Mouse (Mus musculus): ENCODE measurements around the gene Aox3. TPM values are rescaled to one million over a fixed set of nuclear protein-coding genes. Genes with fewer than 3 reads are reported as not detected.

Aox3 gene
- polyA plus RNA-seq, 1 experiment from 2014 or later, result 0.23 TPM

- 87% methylated on average over 10 of the region's 10 CpGs for WGBS
- no peaks in the 10 kb centered on the region for H3K27me3 ChIP-seq (ENCODE audit: control insufficient read depth, insufficient read depth, low read depth, low read length)
- H3K4me3 ChIP-seq (ENCODE audit: low read depth, low read length), result no peak overlapping the region
- no peaks in the 10 kb centered on the region for H3K9me3 ChIP-seq (replicated peaks; ENCODE audit: control insufficient read depth, low read length, poor library complexity, severe bottlenecking)
- H3K4me1 ChIP-seq (ENCODE audit: control insufficient read depth, insufficient read depth, low read length), result no peaks in the 10 kb centered on the region
- H3K4me2 ChIP-seq (ENCODE audit: low read length), result no peak overlapping the region
- H3K9ac ChIP-seq (ENCODE audit: low read depth, low read length), result no peak overlapping the region
- ATAC-seq, result no peak
- H3K27ac ChIP-seq (ENCODE audit: low read length), result no peak overlapping the region
- H3K36me3 ChIP-seq (ENCODE audit: control insufficient read depth, insufficient read depth, low read length), result no peaks in the 10 kb centered on the region
These were observed 33.1 kb downstream of the Aox3 start for GRCm38 (mm10) chr1:58146026-58146425.

GRCm38 (mm10) chr1:58147776-58148175 is 34.8 kb downstream of the Aox3 start:
- no peak for ATAC-seq
- no peak overlapping the region for H3K4me2 ChIP-seq (ENCODE audit: low read length)
- H3K4me3 ChIP-seq (ENCODE audit: low read depth, low read length), result no peak overlapping the region
- 82% methylated on average over 6 of the region's 6 CpGs for WGBS
- H3K27ac ChIP-seq (ENCODE audit: low read length), result no peak overlapping the region
- no peaks in the 10 kb centered on the region for H3K36me3 ChIP-seq (ENCODE audit: control insufficient read depth, insufficient read depth, low read length)
- no peaks in the 10 kb centered on the region for H3K9me3 ChIP-seq (replicated peaks; ENCODE audit: control insufficient read depth, low read length, poor library complexity, severe bottlenecking)
- no peak overlapping the region for H3K9ac ChIP-seq (ENCODE audit: low read depth, low read length)
- H3K27me3 ChIP-seq (ENCODE audit: control insufficient read depth, insufficient read depth, low read depth, low read length), result no peaks in the 10 kb centered on the region
- H3K4me1 ChIP-seq (ENCODE audit: control insufficient read depth, insufficient read depth, low read length), result no peaks in the 10 kb centered on the region

GRCm38 (mm10) chr1:58152247-58152646 is 39.3 kb downstream of the Aox3 start:
- no peak overlapping the region for H3K27ac ChIP-seq (ENCODE audit: low read length)
- H3K9ac ChIP-seq (ENCODE audit: low read depth, low read length), result no peak overlapping the region
- 88% methylated on average over 8 of the region's 8 CpGs for WGBS
- no peaks in the 10 kb centered on the region for H3K27me3 ChIP-seq (ENCODE audit: control insufficient read depth, insufficient read depth, low read depth, low read length)
- H3K4me3 ChIP-seq (ENCODE audit: low read depth, low read length), result no peak overlapping the region
- H3K4me2 ChIP-seq (ENCODE audit: low read length), result no peak overlapping the region
- H3K36me3 ChIP-seq (ENCODE audit: control insufficient read depth, insufficient read depth, low read length), result no peaks in the 10 kb centered on the region
- H3K9me3 ChIP-seq (replicated peaks; ENCODE audit: control insufficient read depth, low read length, poor library complexity, severe bottlenecking), result no peaks in the 10 kb centered on the region
- ATAC-seq, result no peak
- no peaks in the 10 kb centered on the region for H3K4me1 ChIP-seq (ENCODE audit: control insufficient read depth, insufficient read depth, low read length)

- 0 out of 2 replicates have a peak, but pooled peaks have one; percentile 32 for ATAC-seq
- no peak overlapping the region for H3K4me2 ChIP-seq (ENCODE audit: low read length)
- H3K27me3 ChIP-seq (ENCODE audit: control insufficient read depth, insufficient read depth, low read depth, low read length), result no peaks in the 10 kb centered on the region
- H3K4me3 ChIP-seq (ENCODE audit: low read depth, low read length), result no peak overlapping the region
- H3K9me3 ChIP-seq (replicated peaks; ENCODE audit: control insufficient read depth, low read length, poor library complexity, severe bottlenecking), result no peaks in the 10 kb centered on the region
- H3K9ac ChIP-seq (ENCODE audit: low read depth, low read length), result no peak overlapping the region
- no peak overlapping the region for H3K27ac ChIP-seq (ENCODE audit: low read length)
- 57% methylated on average over 5 of the region's 5 CpGs for WGBS
- no peaks in the 10 kb centered on the region for H3K36me3 ChIP-seq (ENCODE audit: control insufficient read depth, insufficient read depth, low read length)
- H3K4me1 ChIP-seq (ENCODE audit: control insufficient read depth, insufficient read depth, low read length), result no peaks in the 10 kb centered on the region
These were observed 43.8 kb downstream of the Aox3 start for GRCm38 (mm10) chr1:58156747-58157146.

GRCm38 (mm10) chr1:58169893-58170292 is 57.0 kb downstream of the Aox3 start:
- Histone ChIP-seq H3K9me3 (replicated peaks; ENCODE audit: control insufficient read depth, low read length, poor library complexity, severe bottlenecking) (no peaks in the 10 kb centered on the region), H3K4me3 (ENCODE audit: low read depth, low read length) (no peak overlapping the region), H3K4me2 (ENCODE audit: low read length) (no peak overlapping the region), H3K9ac (ENCODE audit: low read depth, low read length) (no peak overlapping the region), H3K4me1 (ENCODE audit: control insufficient read depth, insufficient read depth, low read length) (no peaks in the 10 kb centered on the region), H3K27me3 (ENCODE audit: control insufficient read depth, insufficient read depth, low read depth, low read length) (no peaks in the 10 kb centered on the region), H3K36me3 (ENCODE audit: control insufficient read depth, insufficient read depth, low read length) (no peaks in the 10 kb centered on the region), H3K27ac (ENCODE audit: low read length) (no peak overlapping the region)
- no peak for ATAC-seq
- WGBS, result 83% methylated on average over 6 of the region's 6 CpGs

- Histone ChIP-seq H3K27ac (ENCODE audit: low read length) (no peak overlapping the region), H3K4me2 (ENCODE audit: low read length) (no peak overlapping the region), H3K4me3 (ENCODE audit: low read depth, low read length) (no peak overlapping the region), H3K9ac (ENCODE audit: low read depth, low read length) (no peak overlapping the region), H3K36me3 (ENCODE audit: control insufficient read depth, insufficient read depth, low read length) (no peaks in the 10 kb centered on the region), H3K27me3 (ENCODE audit: control insufficient read depth, insufficient read depth, low read depth, low read length) (no peaks in the 10 kb centered on the region), H3K9me3 (replicated peaks; ENCODE audit: control insufficient read depth, low read length, poor library complexity, severe bottlenecking) (no peaks in the 10 kb centered on the region), H3K4me1 (ENCODE audit: control insufficient read depth, insufficient read depth, low read length) (peaks cover 4% of the 10 kb centered on the region; the same call in 1 of the 2 replicates)
- ATAC-seq, result peak; percentile 36; the same call in 1 of the 2 replicates
- WGBS, result 23% methylated on average over 5 of the region's 5 CpGs
These were observed 75.7 kb downstream of the Aox3 start for GRCm38 (mm10) chr1:58188514-58189175.

- Histone ChIP-seq H3K4me1 (ENCODE audit: control insufficient read depth, insufficient read depth, low read length) (no peaks in the 10 kb centered on the region), H3K36me3 (ENCODE audit: control insufficient read depth, insufficient read depth, low read length) (no peaks in the 10 kb centered on the region), H3K9ac (ENCODE audit: low read depth, low read length) (no peak overlapping the region), H3K4me2 (ENCODE audit: low read length) (no peak overlapping the region), H3K9me3 (replicated peaks; ENCODE audit: control insufficient read depth, low read length, poor library complexity, severe bottlenecking) (no peaks in the 10 kb centered on the region), H3K27me3 (ENCODE audit: control insufficient read depth, insufficient read depth, low read depth, low read length) (no peaks in the 10 kb centered on the region), H3K4me3 (ENCODE audit: low read depth, low read length) (no peak overlapping the region), H3K27ac (ENCODE audit: low read length) (no peak overlapping the region)
- no peak for ATAC-seq
- WGBS, result 88% methylated on average over 12 of the region's 12 CpGs
These were observed 81.4 kb downstream of the Aox3 start for GRCm38 (mm10) chr1:58194317-58194716.

GRCm38 (mm10) chr1:58194988-58195387 is 82.1 kb downstream of the Aox3 start:
- no peak overlapping the region for H3K9ac ChIP-seq (ENCODE audit: low read depth, low read length)
- H3K27me3 ChIP-seq (ENCODE audit: control insufficient read depth, insufficient read depth, low read depth, low read length), result no peaks in the 10 kb centered on the region

GRCm38 (mm10) chr1:58195541-58195940 is 82.6 kb downstream of the Aox3 start:
- H3K36me3 ChIP-seq (ENCODE audit: control insufficient read depth, insufficient read depth, low read length), result no peaks in the 10 kb centered on the region
- H3K9ac ChIP-seq (ENCODE audit: low read depth, low read length), result no peak overlapping the region
- H3K4me3 ChIP-seq (ENCODE audit: low read depth, low read length), result no peak overlapping the region
- H3K9me3 ChIP-seq (replicated peaks; ENCODE audit: control insufficient read depth, low read length, poor library complexity, severe bottlenecking), result no peaks in the 10 kb centered on the region
- 0 out of 2 replicates have a peak overlapping the region, but pooled peaks have one; percentile 27 for H3K4me2 ChIP-seq (ENCODE audit: low read length)
- ATAC-seq, result no peak
- H3K27me3 ChIP-seq (ENCODE audit: control insufficient read depth, insufficient read depth, low read depth, low read length), result no peaks in the 10 kb centered on the region
- no peaks in the 10 kb centered on the region for H3K4me1 ChIP-seq (ENCODE audit: control insufficient read depth, insufficient read depth, low read length)
- no peak overlapping the region for H3K27ac ChIP-seq (ENCODE audit: low read length)
- 18% methylated on average over 10 of the region's 10 CpGs for WGBS

More at GRCm38 (mm10) chr1:58194988-58195387, 82.1 kb downstream of the Aox3 start:
- Histone ChIP-seq H3K4me1 (ENCODE audit: control insufficient read depth, insufficient read depth, low read length) (no peaks in the 10 kb centered on the region), H3K9me3 (replicated peaks; ENCODE audit: control insufficient read depth, low read length, poor library complexity, severe bottlenecking) (no peaks in the 10 kb centered on the region), H3K27ac (ENCODE audit: low read length) (no peak overlapping the region), H3K4me3 (ENCODE audit: low read depth, low read length) (no peak overlapping the region), H3K4me2 (ENCODE audit: low read length) (no peak overlapping the region), H3K36me3 (ENCODE audit: control insufficient read depth, insufficient read depth, low read length) (no peaks in the 10 kb centered on the region)
- ATAC-seq, result no peak
- 78% methylated on average over 3 of the region's 3 CpGs for WGBS
